Mouse (Mus musculus) olfactory bulb, adult 2 months (tissue): ENCODE data around the gene Rps6kl1.

Experiments
- CTCF ChIP-seq: fragments of 200-500 bp; IDR thresholded peaks from 2 replicates; pipeline ENCODE4 v1.5.1; 2012; ENCODE audit warnings: low read depth, mild to moderate bottlenecking, low read length, moderate library complexity; ENCODE audit not compliant: insufficient read depth
- POLR2A ChIP-seq: fragments of 200-500 bp; IDR thresholded peaks from 2 replicates; pipeline ENCODE4 v1.6.1; 2012; ENCODE audit warnings: mild to moderate bottlenecking, low read depth, low read length, moderate library complexity; ENCODE audit not compliant: insufficient read depth

- TF ChIP-seq CTCF (no peak), POLR2A (no peak)
These were observed 15.3 kb downstream of the Rps6kl1 start for GRCm38 (mm10) chr12:85135513-85136470.
